17 mouse cellular contexts compared by ENCODE assay signal in genomic region chr11:68897838-68898237, GRCm38 (mm10). TPM values are rescaled to one million over a fixed set of nuclear protein-coding genes. Genes with fewer than 3 reads are reported as not detected.
"Had no signal": no experiment of that assay in that cellular context is flagged by ENCODE, and none has a peak within 500 bp of the region (broad histone marks: within the 10 kb centered on the region; RNA-seq: fewer than 3 reads in every experiment).

No protein-coding gene starts in this region.

- H3K9ac ChIP-seq: lung, embryonic 14.5 days; midbrain, embryonic 12.5 days; neural tube, embryonic 12.5 days had no signal

- ATAC-seq: midbrain, embryonic 16.5 days had no signal

- H3K27me3 ChIP-seq: neural tube, embryonic 12.5 days had no signal

- H3K4me3 ChIP-seq: midbrain, embryonic 10.5 days; midbrain, embryonic 12.5 days; neural tube, embryonic 12.5 days had no signal

- H3K9me3 ChIP-seq: midbrain, embryonic 10.5 days; neural tube, embryonic 12.5 days had no signal

- H3K27ac ChIP-seq: midbrain, embryonic 10.5 days; midbrain, embryonic 12.5 days; neural tube, embryonic 12.5 days had no signal

- H3K4me2 ChIP-seq: lung, embryonic 14.5 days; midbrain, embryonic 12.5 days; neural tube, embryonic 12.5 days had no signal

- DNase-seq: right cerebral cortex, postnatal 14 days; right cerebral cortex, postnatal 4 days had no signal

RNA-seq across cellular contexts. Expression of gene Rnf222, which starts 9.5 kb away (rescaled TPM):
- total RNA-seq: megakaryocyte, adult 5-6 weeks; megakaryocyte-erythroid progenitor cell, adult 5-6 weeks; neutrophil, adult 5-6 weeks had no signal
- polyA plus RNA-seq: midbrain, embryonic 14.5 days; midbrain, embryonic 16.5 days; neural tube, embryonic 14.5 days; small intestine, adult 2 months; stomach, embryonic 14.5 days had no signal

RNA-seq across cellular contexts. Expression of gene Odf4, which starts 29.0 kb away (rescaled TPM):
- total RNA-seq: megakaryocyte, adult 5-6 weeks; megakaryocyte-erythroid progenitor cell, adult 5-6 weeks; neutrophil, adult 5-6 weeks had no signal
- polyA plus RNA-seq: liver, embryonic 16.5 days; lung, embryonic 14.5 days; lung, embryonic 16.5 days; midbrain, embryonic 10.5 days; neural tube, embryonic 12.5 days; small intestine, adult 2 months; thymus, postnatal 0 days had no signal

RNA-seq across cellular contexts. Expression of gene Arhgef15, which starts 59.4 kb away (rescaled TPM):
- total RNA-seq: megakaryocyte-erythroid progenitor cell, adult 5-6 weeks; neutrophil, adult 5-6 weeks had no signal
